Mouse (Mus musculus) c-Kit-positive CD71-negative TER-119-negative erythroid progenitor cells, embryonic 14.5 days (primary cell): ENCODE results near the gene Tas2r119.

Experiments
- DNase-seq: peaks from one replicate; pipeline ENCODE4 v3.0.0-alpha.2; 2013; ENCODE audit warnings: low read depth

The Tas2r119 gene

DNA sequence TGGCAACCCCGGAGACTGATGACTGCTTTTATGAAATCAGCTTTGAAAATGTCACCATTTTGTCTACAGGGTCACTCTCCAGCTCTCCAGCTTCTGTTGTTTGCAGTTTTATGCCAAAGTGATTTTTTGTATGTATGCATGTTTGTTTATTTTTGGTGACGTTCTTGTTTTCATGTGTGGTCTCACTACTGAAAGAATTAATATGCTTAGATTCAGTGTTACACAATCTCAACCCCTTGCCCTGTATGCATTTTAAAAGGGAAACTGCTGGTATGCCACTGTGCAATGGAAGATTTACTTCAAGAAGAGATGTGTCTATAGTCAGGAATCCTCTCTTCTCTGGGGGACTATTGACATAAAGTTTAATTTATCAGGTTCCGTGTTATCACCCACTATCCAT, 48.3 kb downstream of the Tas2r119 start:
- no peak for DNase-seq

DNA sequence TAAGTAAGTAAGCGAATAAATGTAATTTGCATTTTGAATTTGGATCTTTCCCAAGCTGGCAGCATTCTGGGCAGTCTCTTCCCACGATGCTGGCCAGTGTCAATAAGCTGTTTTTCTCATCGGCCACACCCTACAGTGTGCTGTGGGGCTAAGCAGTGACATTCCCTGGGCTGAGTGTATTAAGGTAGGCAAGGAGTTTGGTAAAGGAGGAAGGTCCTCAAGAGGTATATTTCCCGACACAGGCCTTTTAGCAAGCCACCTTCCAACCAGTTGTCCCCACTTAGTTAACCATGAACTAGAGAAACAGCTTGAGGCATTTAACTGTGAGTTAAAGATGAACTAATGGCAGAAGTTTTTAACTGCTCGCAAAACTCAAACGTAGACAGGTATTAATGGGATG, 49.3 kb downstream of the Tas2r119 start:
- DNase-seq, result no peak

DNA sequence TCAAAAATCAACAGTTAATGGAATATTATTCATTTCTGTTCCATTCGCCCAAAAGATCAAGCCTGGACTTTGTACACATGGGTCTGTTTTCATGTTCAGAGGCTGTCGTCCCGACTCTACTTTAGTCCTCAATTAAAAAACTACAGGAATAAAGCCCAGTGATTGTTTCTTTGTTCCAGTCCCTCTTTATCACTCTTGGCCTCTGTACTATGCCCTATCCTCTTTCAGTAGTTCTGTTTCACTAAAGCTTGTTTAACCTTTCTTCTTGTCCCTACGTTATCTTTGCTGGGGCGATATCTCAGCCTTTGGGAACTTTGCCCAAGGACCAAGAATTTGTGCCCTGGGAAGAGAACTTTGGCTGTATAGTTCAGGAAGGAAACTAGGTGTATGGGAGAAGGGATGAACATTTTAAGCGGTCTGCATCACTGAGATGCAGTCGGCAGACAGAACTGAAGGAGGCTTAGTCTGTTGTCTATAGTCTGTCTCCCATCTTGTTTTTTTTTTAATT, 49.9 kb downstream of the Tas2r119 start:
- DNase-seq, result no peak
